Mouse (Mus musculus) 3T3-L1 (cell line): ENCODE data around the gene Pax5.

Source experiments
- DNase-seq: peaks from one replicate; pipeline ENCODE4 v3.0.0-alpha.2; 2015; ENCODE audit warnings: low read depth, low spot score

Pax5 gene

GRCm38 (mm10) chr4:44482851-44483250 is 227.4 kb downstream of the Pax5 start:
- DNase-seq, result no peak

- peak; percentile 15 for DNase-seq
These were observed 230.5 kb downstream of the Pax5 start for GRCm38 (mm10) chr4:44479755-44480154.
